Mouse (Mus musculus) CH12.LX (cell line): Measurements from ENCODE around the gene Btbd19. TPM values are rescaled to one million over a fixed set of nuclear protein-coding genes. Genes with fewer than 3 reads are reported as not detected.

ENCODE experiments used
- DNase-seq: peaks from one replicate; pipeline ENCODE4 v3.0.0-alpha.2; 2013; ENCODE audit errors: extremely low read depth
- H3K27ac ChIP-seq: 2 replicates; pipeline ENCODE4 v1.5.1; 2012; ENCODE audit warnings: low read depth, mild to moderate bottlenecking, control low read depth, moderate library complexity; ENCODE audit not compliant: insufficient read depth
- H3K27me3 ChIP-seq: replicated peaks from 2 replicates; pipeline ENCODE3; 2012; ENCODE audit warnings: inconsistent platforms
- H3K36me3 ChIP-seq, 2 experiments: replicated peaks in 1 of 2; 2 replicates each; pipeline versions ENCODE3 to v1.6.1; 2012; ENCODE audit warnings: inconsistent platforms in 1 of 2, low read length in 1 of 2, mild to moderate bottlenecking in 1 of 2, mixed read lengths in 1 of 2, moderate library complexity in 1 of 2; ENCODE audit not compliant: control insufficient read depth in 1 of 2, insufficient read depth in 1 of 2
- H3K4me1 ChIP-seq, 2 experiments: 2 replicates each; pipeline ENCODE4 v1.6.1; 2012; ENCODE audit warnings: inconsistent platforms in 1 of 2, moderate library complexity in 1 of 2; ENCODE audit not compliant: insufficient read depth in 2 of 2, control insufficient read depth in 1 of 2
- H3K4me2 ChIP-seq: 2 replicates; pipeline ENCODE4 v1.6.1; 2012; ENCODE audit warnings: low read depth, mild to moderate bottlenecking, control low read depth; ENCODE audit not compliant: poor library complexity, insufficient read depth, severe bottlenecking
- H3K4me3 ChIP-seq, 3 experiments: fragments of 150-350 bp in 1 of 3; sonication (generic) in 1 of 3; replicated peaks in 1 of 3; 2 replicates each; pipeline versions ENCODE3 to v1.5.1; 2011 to 2012; ENCODE audit warnings: low read depth in 2 of 3, low read length in 2 of 3, mild to moderate bottlenecking in 2 of 3, moderate library complexity in 2 of 3, control low read depth in 1 of 3, improper control_type of control experiment in 1 of 3, inconsistent platforms in 1 of 3, mixed read lengths in 1 of 3; ENCODE audit not compliant: poor library complexity in 1 of 3
- H3K79me2 ChIP-seq: replicated peaks from 2 replicates; pipeline ENCODE4 v1.6.1; 2012; ENCODE audit warnings: mild to moderate bottlenecking, moderate library complexity; ENCODE audit not compliant: control insufficient read depth, poor library complexity, insufficient read depth, severe bottlenecking; ENCODE audit errors: extremely low read depth
- H3K9ac ChIP-seq: 2 replicates; pipeline ENCODE4 v1.6.1; 2012; ENCODE audit warnings: low read depth, mild to moderate bottlenecking, control low read depth, moderate library complexity; ENCODE audit not compliant: insufficient read depth
- H3K9me3 ChIP-seq: replicated peaks from 2 replicates; pipeline ENCODE3; 2012; ENCODE audit warnings: low read length, inconsistent platforms, mixed read lengths
- BHLHE40 ChIP-seq: IDR thresholded peaks from 2 replicates; pipeline ENCODE4 v1.6.1; 2011; ENCODE audit warnings: mild to moderate bottlenecking, low read depth, low read length, improper control_type of control experiment
- CHD1 ChIP-seq: IDR thresholded peaks from 2 replicates; pipeline ENCODE4 v1.6.1; 2012; ENCODE audit warnings: low read depth, low read length, improper control_type of control experiment, inconsistent platforms
- CHD2 ChIP-seq: IDR thresholded peaks from 2 replicates; pipeline ENCODE4 v1.6.1; 2011; ENCODE audit warnings: low read length, improper control_type of control experiment
- CTCF ChIP-seq, 2 experiments: IDR thresholded peaks in 1 of 2; conservative IDR thresholded peaks in 1 of 2; 2 replicates each; pipeline ENCODE4 v1.5.1; 2011 to 2012; ENCODE audit warnings: low read depth in 2 of 2, low read length in 2 of 2, improper control_type of control experiment in 1 of 2, inconsistent platforms in 1 of 2, mild to moderate bottlenecking in 1 of 2, moderate library complexity in 1 of 2
- E2F4 ChIP-seq: IDR thresholded peaks from 2 replicates; pipeline ENCODE4 v1.6.1; 2011; ENCODE audit warnings: low read depth, low read length, improper control_type of control experiment; ENCODE audit not compliant: insufficient replicate concordance
- ELF1 ChIP-seq: IDR thresholded peaks from 2 replicates; pipeline ENCODE4 v1.6.1; 2014; ENCODE audit warnings: low read depth, mild to moderate bottlenecking, inconsistent platforms, low read length, improper control_type of control experiment
- EP300 ChIP-seq: IDR thresholded peaks from 2 replicates; pipeline ENCODE4 v1.6.1; 2011; ENCODE audit warnings: low read length, improper control_type of control experiment
- ETS1 ChIP-seq: conservative IDR thresholded peaks from 2 replicates; pipeline ENCODE4 v1.6.1; 2012; ENCODE audit warnings: low read depth, mild to moderate bottlenecking, inconsistent platforms, low read length, improper control_type of control experiment, moderate library complexity
- GABPA ChIP-seq: IDR thresholded peaks from 2 replicates; pipeline ENCODE4 v1.6.1; 2012; ENCODE audit warnings: low read depth, low read length, improper control_type of control experiment, inconsistent platforms; ENCODE audit not compliant: insufficient replicate concordance
- HCFC1 ChIP-seq: IDR thresholded peaks from 2 replicates; pipeline ENCODE4 v1.6.1; 2012; ENCODE audit warnings: low read depth, mild to moderate bottlenecking, inconsistent platforms, low read length, improper control_type of control experiment
- IRF4 ChIP-seq: IDR thresholded peaks from 2 replicates; pipeline ENCODE4 v1.6.1; 2014; ENCODE audit warnings: low read depth, mild to moderate bottlenecking, inconsistent platforms, low read length, improper control_type of control experiment
- JUN ChIP-seq: IDR thresholded peaks from 2 replicates; pipeline ENCODE4 v1.6.1; 2011; ENCODE audit warnings: low read depth, mild to moderate bottlenecking, low read length, improper control_type of control experiment, moderate library complexity; ENCODE audit not compliant: insufficient read depth
- JUND ChIP-seq: conservative IDR thresholded peaks from 2 replicates; pipeline ENCODE4 v1.6.1; 2011; ENCODE audit warnings: low read depth, low read length, improper control_type of control experiment
- KAT2A ChIP-seq: IDR thresholded peaks from 2 replicates; pipeline ENCODE4 v1.6.1; 2012; ENCODE audit warnings: low read length, improper control_type of control experiment, inconsistent platforms; ENCODE audit not compliant: insufficient replicate concordance
- MAFK ChIP-seq: IDR thresholded peaks from 2 replicates; pipeline ENCODE4 v1.6.1; 2011; ENCODE audit warnings: low read length, improper control_type of control experiment; ENCODE audit not compliant: insufficient replicate concordance
- MAX ChIP-seq: IDR thresholded peaks from 2 replicates; pipeline ENCODE4 v1.6.1; 2011; ENCODE audit warnings: low read length, improper control_type of control experiment
- MAZ ChIP-seq: IDR thresholded peaks from 2 replicates; pipeline ENCODE4 v1.6.1; 2012; ENCODE audit warnings: low read depth, mild to moderate bottlenecking, inconsistent platforms, low read length, improper control_type of control experiment, moderate library complexity
- MEF2A ChIP-seq: IDR thresholded peaks from 2 replicates; pipeline ENCODE4 v1.6.1; 2014; ENCODE audit warnings: low read depth, mild to moderate bottlenecking, inconsistent platforms, low read length, improper control_type of control experiment, borderline replicate concordance
- MXI1 ChIP-seq: IDR thresholded peaks from 2 replicates; pipeline ENCODE4 v1.6.1; 2011; ENCODE audit warnings: mild to moderate bottlenecking, low read depth, low read length, improper control_type of control experiment
- MYC ChIP-seq: IDR thresholded peaks from 2 replicates; pipeline ENCODE4 v1.6.1; 2011; ENCODE audit warnings: low read depth, mild to moderate bottlenecking, improper control_type of control experiment, low read length
- NELFE ChIP-seq: IDR thresholded peaks from 2 replicates; pipeline ENCODE4 v1.6.1; 2011; ENCODE audit warnings: low read depth, low read length, improper control_type of control experiment
- NRF1 ChIP-seq: IDR thresholded peaks from 2 replicates; pipeline ENCODE4 v1.6.1; 2014; ENCODE audit warnings: low read depth, mild to moderate bottlenecking, inconsistent platforms, low read length, improper control_type of control experiment, moderate library complexity
- PAX5 ChIP-seq: IDR thresholded peaks from 2 replicates; pipeline ENCODE4 v1.6.1; 2012; ENCODE audit warnings: low read length, inconsistent platforms, mixed read lengths
- POLR2A ChIP-seq: IDR thresholded peaks from 2 replicates; pipeline ENCODE4 v1.6.1; 2011; ENCODE audit warnings: low read depth, mild to moderate bottlenecking, improper control_type of control experiment, low read length
- POLR2AphosphoS2 ChIP-seq: IDR thresholded peaks from 2 replicates; pipeline ENCODE4 v1.6.1; 2011; ENCODE audit warnings: low read depth, low read length, improper control_type of control experiment
- RAD21 ChIP-seq: IDR thresholded peaks from 2 replicates; pipeline ENCODE4 v1.6.1; 2011; ENCODE audit warnings: low read depth, mild to moderate bottlenecking, low read length, improper control_type of control experiment, moderate library complexity
- RCOR1 ChIP-seq: conservative IDR thresholded peaks from 2 replicates; pipeline ENCODE4 v1.6.1; 2012; ENCODE audit warnings: low read depth, mild to moderate bottlenecking, inconsistent platforms, low read length, improper control_type of control experiment
- SIN3A ChIP-seq: IDR thresholded peaks from 2 replicates; pipeline ENCODE4 v1.6.1; 2012; ENCODE audit warnings: low read length, improper control_type of control experiment, inconsistent platforms
- SMC3 ChIP-seq: IDR thresholded peaks from 2 replicates; pipeline ENCODE4 v1.6.1; 2011; ENCODE audit warnings: low read depth, low read length, improper control_type of control experiment
- TBP ChIP-seq: conservative IDR thresholded peaks from 2 replicates; pipeline ENCODE4 v1.6.1; 2011; ENCODE audit warnings: low read depth, low read length, improper control_type of control experiment
- TCF12 ChIP-seq: IDR thresholded peaks from 2 replicates; pipeline ENCODE4 v1.6.1; 2014; ENCODE audit warnings: low read depth, mild to moderate bottlenecking, inconsistent platforms, low read length, improper control_type of control experiment
- UBTF ChIP-seq: IDR thresholded peaks from 2 replicates; pipeline ENCODE4 v1.6.1; 2012; ENCODE audit warnings: low read depth, mild to moderate bottlenecking, inconsistent platforms, low read length, improper control_type of control experiment, moderate library complexity
- USF1 ChIP-seq: IDR thresholded peaks from 2 replicates; pipeline ENCODE4 v1.6.1; 2014; ENCODE audit warnings: low read depth, mild to moderate bottlenecking, inconsistent platforms, low read length, improper control_type of control experiment
- USF2 ChIP-seq: conservative IDR thresholded peaks from 2 replicates; pipeline ENCODE4 v1.6.1; 2011; ENCODE audit warnings: low read depth, low read length, improper control_type of control experiment
- ZC3H11A ChIP-seq: IDR thresholded peaks from 2 replicates; pipeline ENCODE4 v1.6.1; 2012; ENCODE audit warnings: low read depth, mild to moderate bottlenecking, inconsistent platforms, low read length, improper control_type of control experiment
- ZKSCAN1 ChIP-seq: IDR thresholded peaks from 2 replicates; pipeline ENCODE4 v1.6.1; 2012; ENCODE audit warnings: low read depth, inconsistent platforms, low read length, improper control_type of control experiment, borderline replicate concordance
- ZMIZ1 ChIP-seq: IDR thresholded peaks from 2 replicates; pipeline ENCODE4 v1.6.1; 2012; ENCODE audit warnings: low read depth, mild to moderate bottlenecking, inconsistent platforms, low read length, improper control_type of control experiment
- ZNF384 ChIP-seq: IDR thresholded peaks from 2 replicates; pipeline ENCODE4 v1.6.1; 2012; ENCODE audit warnings: low read depth, low read length, improper control_type of control experiment, inconsistent platforms
- dilution Hi-C: fragments of 300-500 bp; cut with MboI; formaldehyde crosslinking; loops from 2 replicates; pipeline ENCODE4 v1.14.3; 2020; ENCODE audit warnings: low sequenced_read_pairs; ENCODE audit not compliant: extremely low pct_unique_long_range_greater_than_20kb, extremely low pct_ligation_motif_present
- in situ Hi-C: fragments of 300-500 bp; cut with MboI; formaldehyde crosslinking; loops from 3 replicates; pipeline ENCODE4 v1.14.3; 2019; ENCODE audit warnings: low sequenced_read_pairs, low pct_ligation_motif_present, low pct_unique_long_range_greater_than_20kb, mixed read lengths
- polyA plus RNA-seq: library from polyadenylated mRNA; unstranded; fragments of >175 nt; gene quantifications from 2 replicates; pipeline ENCODE4 v1.2.1, GENCODE M21; 2012; ENCODE audit warnings: low read depth; ENCODE audit not compliant: insufficient read length
- total RNA-seq, 2 experiments: library from RNA; depleted of rRNA; stranded (reverse); fragments of 300-350 nt in 1 of 2; fragments of >200 nt in 1 of 2; gene quantifications; 2 replicates each; pipeline ENCODE4 v1.2.3; 2012 to 2014

Btbd19 gene
- total and polyA plus RNA-seq, 3 experiments: 31.5 to 51.1 (median 36.3) TPM

DNA sequence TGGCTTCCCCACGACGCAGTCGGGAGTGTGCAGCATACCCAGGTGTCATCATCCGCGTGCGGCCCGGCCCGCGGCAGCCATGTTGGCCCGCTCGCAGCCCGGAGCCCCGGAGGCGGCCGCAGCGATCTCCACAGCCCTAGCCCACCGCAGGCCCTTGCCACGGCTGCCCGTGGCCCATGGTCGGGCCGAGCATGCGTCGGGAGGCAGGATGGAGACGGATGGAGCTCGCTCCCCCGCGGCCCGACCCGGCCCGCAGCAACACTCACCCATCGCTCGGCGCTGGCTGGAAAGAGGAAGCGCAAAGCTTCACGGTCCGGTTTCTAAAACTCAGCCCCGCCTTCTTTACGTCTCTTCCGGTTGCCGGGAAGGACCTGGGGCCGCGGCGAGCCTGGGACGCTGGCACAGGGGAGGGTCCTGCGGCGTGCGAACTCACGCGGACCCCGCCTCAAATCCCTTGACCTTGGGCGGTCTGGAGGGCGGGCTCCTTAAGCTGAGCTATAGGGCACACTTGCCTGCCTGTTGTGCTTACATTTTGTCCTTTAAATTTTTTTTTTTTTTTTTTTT lies 30.3 kb upstream of the Btbd19 start, which contains the start of gene Rps8:
Gene Rps8 (minus strand): TSS at position 452 of the 564 bp plus-strand sequence.
- DNase-seq: peak; percentile 89
- dilution Hi-C loops: no loop called here
- Histone ChIP-seq H3K27ac (peak within 1 kb of the TSS; percentile 57), H3K36me3 (peaks cover 53 to 69% of the 10 kb centered on the region in 2 experiments), H3K4me3 (peak within 1 kb of the TSS; percentile 97 to 100 (median 100)), H3K4me2 (peak within 1 kb of the TSS; percentile 65; the same call in 1 of the 2 replicates), H3K4me1 (peaks cover 10 to 27% of the 10 kb centered on the region in 2 experiments), H3K9ac (peak within 1 kb of the TSS; percentile 87), H3K79me2 (peaks cover 37% of the 10 kb centered on the region), H3K9me3 (no peaks in the 10 kb centered on the region), H3K27me3 (no peaks in the 10 kb centered on the region)
- in situ Hi-C loops: no loop called here
- peak; percentile 95 for TF ChIP-seq POLR2A
- TF ChIP-seq TCF12: peak; percentile 98
- TF ChIP-seq USF1: no peak
- TF ChIP-seq CTCF (conservative IDR thresholded peaks at IDR 0.05 in 1 of 2, IDR thresholded peaks at IDR 0.05 in 1 of 2; ENCODE audit: low read depth in 2 of 2, low read length in 2 of 2): no peak
- no peak for TF ChIP-seq CHD1
- TF ChIP-seq MAX: peak; percentile 77
- TF ChIP-seq JUND: no peak
- TF ChIP-seq TBP: peak; percentile 89
- TF ChIP-seq JUN: no peak
- peak; percentile 91 for TF ChIP-seq MYC
- peak; percentile 92 for TF ChIP-seq ZMIZ1
- no peak for TF ChIP-seq USF2
- TF ChIP-seq ETS1: no peak
- no peak for TF ChIP-seq RCOR1
- peak; percentile 97 for TF ChIP-seq NELFE
- TF ChIP-seq MAZ: no peak
- peak; percentile 87; the same call in 1 of the 2 replicates for TF ChIP-seq POLR2AphosphoS2
- peak; percentile 81 for TF ChIP-seq ELF1
- no peak for TF ChIP-seq ZKSCAN1
- no peak for TF ChIP-seq SMC3
- no peak for TF ChIP-seq IRF4
- 0 out of 2 replicates have a peak, but pooled peaks have one; percentile 17 for TF ChIP-seq BHLHE40
- TF ChIP-seq RAD21: no peak
- TF ChIP-seq ZC3H11A: no peak
- TF ChIP-seq CHD2: no peak
- peak; percentile 90 for TF ChIP-seq KAT2A
- no peak for TF ChIP-seq PAX5
- TF ChIP-seq HCFC1: peak; percentile 76
- TF ChIP-seq MAFK: no peak
- TF ChIP-seq MEF2A: 0 out of 2 replicates have a peak, but pooled peaks have one; percentile 33
- TF ChIP-seq ZNF384: no peak
- TF ChIP-seq GABPA: no peak
- TF ChIP-seq SIN3A: no peak; the same call in 1 of the 2 replicates
- TF ChIP-seq UBTF: peak; percentile 58; the same call in 1 of the 2 replicates
- peak; percentile 75 for TF ChIP-seq MXI1
- TF ChIP-seq E2F4: no peak
- TF ChIP-seq NRF1: peak; percentile 46
- TF ChIP-seq EP300: no peak
